Mouse (Mus musculus) thymus, adult 2 months (tissue): ENCODE data around the gene Hmox2. TPM values are rescaled to one million over a fixed set of nuclear protein-coding genes. Genes with fewer than 3 reads are reported as not detected.
A peak's percentile ranks its signal among the peaks of the same experiment; 100 is the strongest.
"Not testable (repeated sequence)": the region's sequence is repeated elsewhere in the genome, so short reads cannot be mapped to it uniquely, and the experiment has no call there.

Experiments
- DNase-seq: peaks from one replicate; pipeline ENCODE4 v3.0.0; 2021
- H3K27ac ChIP-seq: fragments of 200-500 bp; 2 replicates; pipeline ENCODE4 v1.5.1; 2012; ENCODE audit warnings: low read length, control low read depth; ENCODE audit not compliant: control insufficient read depth, insufficient read depth
- H3K27me3 ChIP-seq: fragments of 200-500 bp; 2 replicates; pipeline ENCODE4 v1.6.1; 2012; ENCODE audit warnings: mild to moderate bottlenecking, low read length, moderate library complexity, mixed read lengths; ENCODE audit not compliant: control insufficient read depth, insufficient read depth
- H3K36me3 ChIP-seq: fragments of 200-500 bp; 2 replicates; pipeline ENCODE4 v1.6.1; 2012; ENCODE audit warnings: mild to moderate bottlenecking, low read length, moderate library complexity; ENCODE audit not compliant: control insufficient read depth, insufficient read depth
- H3K4me1 ChIP-seq: fragments of 200-500 bp; replicated peaks from 2 replicates; pipeline ENCODE4 v1.6.1; 2012; ENCODE audit warnings: low read length; ENCODE audit not compliant: control insufficient read depth, insufficient read depth
- H3K4me3 ChIP-seq: fragments of 200-500 bp; 2 replicates; pipeline ENCODE4 v1.5.1; 2012; ENCODE audit warnings: mild to moderate bottlenecking, low read length, control low read depth, moderate library complexity; ENCODE audit not compliant: control insufficient read depth, insufficient read depth
- CTCF ChIP-seq: fragments of 200-500 bp; IDR thresholded peaks from 2 replicates; pipeline ENCODE4 v1.5.1; 2012; ENCODE audit warnings: mild to moderate bottlenecking, control low read depth, low read length, moderate library complexity, borderline replicate concordance; ENCODE audit not compliant: control insufficient read depth, poor library complexity, insufficient read depth; ENCODE audit errors: extremely low read depth
- POLR2A ChIP-seq: fragments of 200-500 bp; IDR thresholded peaks from 2 replicates; pipeline ENCODE4 v1.6.1; 2012; ENCODE audit warnings: mild to moderate bottlenecking, low read length, control low read depth, moderate library complexity; ENCODE audit not compliant: control insufficient read depth, poor library complexity, insufficient read depth; ENCODE audit errors: extremely low read depth
- WGBS: fragments of 180-500 bp; shearing (Covaris S2); methylation state at CpG from one replicate; pipeline ENCODE4 v1.1.7; 2018; 5-methylcytosine and 5-hydroxymethylcytosine counted together
- polyA plus RNA-seq: library from polyadenylated mRNA; depleted of rRNA; stranded (reverse); fragments of >200 nt; gene quantifications from 2 replicates; pipeline ENCODE4 v1.2.3, GENCODE M21; 2012; rRNA removed

Gene Hmox2
- 44.4 and 54.7 TPM in 2 replicates for polyA plus RNA-seq

- peak; percentile 96 for DNase-seq
- peak within 1 kb of the TSS; percentile 82 for H3K4me3 ChIP-seq
- WGBS: 5% methylated on average over 35 of the region's 35 CpGs
- H3K4me1 ChIP-seq: peaks cover 21% of the 10 kb centered on the region
- TF ChIP-seq POLR2A (peak; percentile 85), CTCF (0 out of 2 replicates have a peak, but pooled peaks have one; percentile 30)
- H3K27me3 ChIP-seq: no peaks in the 10 kb centered on the region
- no peaks in the 10 kb centered on the region for H3K36me3 ChIP-seq
- H3K27ac ChIP-seq: peak within 1 kb of the TSS; percentile 70; the same call in 1 of the 2 replicates
Observed at GRCm38 (mm10) chr16:4725780-4726527, at the start of gene Hmox2. Hmox2 (plus strand) TSS chr16:4726361.

GRCm38 (mm10) chr16:4676836-4677235 lies 49.3 kb upstream of the Hmox2 start:
- peaks cover 48% of the 10 kb centered on the region for H3K4me1 ChIP-seq
- H3K4me3 ChIP-seq: no peak overlapping the region
- peaks cover 18% of the 10 kb centered on the region for H3K36me3 ChIP-seq
- TF ChIP-seq POLR2A: no peak
- no peak for TF ChIP-seq CTCF
- no peak for DNase-seq
- WGBS: 59% methylated on average over 5 of the region's 5 CpGs
- no peak overlapping the region for H3K27ac ChIP-seq
- no peaks in the 10 kb centered on the region for H3K27me3 ChIP-seq

- no peak for TF ChIP-seq POLR2A
- TF ChIP-seq CTCF: no peak
- Histone ChIP-seq H3K27ac (no peak overlapping the region), H3K36me3 (peaks cover 13% of the 10 kb centered on the region), H3K4me1 (peaks cover 46% of the 10 kb centered on the region), H3K27me3 (no peaks in the 10 kb centered on the region), H3K4me3 (0 out of 2 replicates have a peak overlapping the region, but pooled peaks have one; percentile 1)
- DNase-seq: no peak
- WGBS: 33% methylated on average over 5 of the region's 5 CpGs
Observed at GRCm38 (mm10) chr16:4678080-4678479, 48.1 kb upstream of the Hmox2 start.

GRCm38 (mm10) chr16:4679121-4680018 lies 46.8 kb upstream of the Hmox2 start, which contains the start of gene Coro7:
Coro7 (minus strand) TSS chr16:4679777.
- Histone ChIP-seq H3K4me3 (peak within 1 kb of the TSS; percentile 70), H3K27me3 (no peaks in the 10 kb centered on the region), H3K27ac (peak within 1 kb of the TSS; percentile 23), H3K4me1 (peaks cover 39% of the 10 kb centered on the region), H3K36me3 (peaks cover 13% of the 10 kb centered on the region)
- peak; percentile 94 for DNase-seq
- TF ChIP-seq POLR2A (peak; percentile 84), CTCF (0 out of 2 replicates have a peak, but pooled peaks have one; percentile 15)
- 0% methylated on average over 47 of the region's 47 CpGs for WGBS

DNA sequence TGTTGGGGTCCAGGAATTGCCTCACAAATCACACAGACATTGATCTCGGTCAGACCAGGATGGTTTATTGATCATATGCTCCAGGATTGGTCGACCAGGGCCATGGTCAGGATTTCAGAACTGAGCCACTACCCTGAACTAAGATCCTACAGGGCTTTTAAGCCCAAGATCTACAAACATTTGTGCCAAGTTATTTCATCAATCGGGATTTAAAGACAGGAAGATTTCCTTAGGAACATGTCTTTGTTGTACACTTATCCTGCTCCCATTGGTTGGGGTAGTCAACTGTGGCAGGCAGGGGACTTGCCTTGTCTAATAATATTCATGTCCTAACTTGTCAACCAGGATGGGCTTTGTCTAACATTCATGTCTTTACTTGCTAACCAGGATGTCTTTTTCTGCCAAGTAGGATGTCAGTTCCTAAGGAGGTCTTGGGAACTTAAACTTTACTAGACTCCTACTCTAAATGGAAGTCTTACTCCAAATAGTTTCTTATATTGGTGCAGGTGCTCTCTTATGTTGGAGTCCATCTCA lies 45.2 kb upstream of the Hmox2 start:
- 92% methylated on average over 3 of the region's 3 CpGs for WGBS
- H3K4me1 ChIP-seq: peaks cover 26% of the 10 kb centered on the region

DNA sequence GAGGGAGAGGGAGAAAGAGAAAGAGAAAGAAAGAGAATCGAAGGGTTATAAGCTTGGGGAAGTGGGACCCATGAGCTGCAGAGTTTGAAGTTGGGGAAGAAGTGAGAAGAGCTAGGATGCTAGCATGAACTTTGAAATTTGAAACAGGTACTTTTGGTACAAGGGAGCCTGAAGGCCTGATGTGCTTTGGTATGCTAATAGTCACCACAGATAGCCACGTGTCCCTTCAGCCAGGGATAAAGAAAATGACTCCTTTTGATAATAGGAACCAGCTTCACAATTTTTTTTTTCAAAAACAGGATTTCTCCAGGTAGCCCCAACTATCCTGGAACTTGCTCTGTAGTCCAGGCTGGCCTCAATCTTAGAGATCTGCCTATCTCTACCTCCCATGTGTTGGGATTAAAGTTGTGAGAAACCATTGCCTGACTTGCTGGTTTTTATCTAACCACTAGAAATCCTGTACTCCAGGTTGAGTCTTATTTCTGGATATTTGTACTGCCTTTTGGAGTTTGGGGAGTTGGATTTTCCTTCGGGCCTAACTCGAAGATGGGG lies 43.5 kb upstream of the Hmox2 start:
- no peak for DNase-seq
- Histone ChIP-seq H3K36me3 (no peaks in the 10 kb centered on the region), H3K27me3 (no peaks in the 10 kb centered on the region), H3K27ac (no peak overlapping the region; the same call in 1 of the 2 replicates), H3K4me3 (no peak overlapping the region), H3K4me1 (peaks cover 15% of the 10 kb centered on the region)
- no peak for TF ChIP-seq CTCF
- TF ChIP-seq POLR2A: no peak
- 85% methylated on average over 4 of the region's 4 CpGs for WGBS

More for the DNA sequence above, 45.2 kb upstream of the Hmox2 start:
- H3K36me3 ChIP-seq, H3K27me3 ChIP-seq, H3K4me3 ChIP-seq, H3K27ac ChIP-seq, DNase-seq: not testable (repeated sequence)
